Mouse (Mus musculus): ENCODE measurements at regions not wholly inside any gene's neighbourhood (a gene's known extent, or its start where the extent isn't known, plus 50 kb on each side); places are given as distances from the start of the nearest gene placed in this dataset.

DNA sequence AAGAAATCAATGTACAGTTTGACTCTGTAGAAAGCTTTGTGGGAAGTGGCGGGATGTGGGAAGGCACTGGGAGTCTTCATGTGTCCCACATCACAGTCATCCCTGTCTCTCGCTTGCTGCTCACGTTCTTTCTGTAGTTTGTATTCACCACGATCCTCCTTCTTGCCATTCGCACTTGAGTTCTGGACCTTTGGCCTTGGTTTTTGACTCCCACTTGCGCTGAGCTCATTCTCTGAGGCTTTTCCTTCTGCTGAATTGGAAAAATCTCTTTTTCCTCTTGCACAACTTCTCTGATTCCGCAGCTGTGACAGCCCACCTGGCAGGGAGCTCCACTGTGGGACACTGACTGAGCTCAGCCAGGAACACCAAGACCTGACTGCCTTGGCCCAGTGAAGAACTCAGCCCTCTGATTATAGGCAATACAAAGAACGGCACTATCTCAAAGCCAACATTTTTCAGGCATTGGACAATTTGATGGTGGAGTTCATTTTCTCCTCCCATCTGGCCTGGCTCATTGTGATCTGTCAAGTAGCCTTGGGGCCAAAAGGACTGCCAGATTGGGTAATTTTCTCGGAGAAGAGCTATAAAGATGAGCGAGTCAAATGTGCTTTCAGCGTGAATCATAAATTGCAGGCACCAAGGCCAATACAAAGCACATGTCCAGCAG lies 299.9 kb downstream of the Plpp3 start:
- TF ChIP-seq POLR2A (IDR thresholded peaks at IDR 0.05; ENCODE audit: control insufficient read depth in 1 of 2, insufficient read depth in 1 of 2, low read depth in 1 of 2, low read length in 2 of 2, poor library complexity in 1 of 2) (no peak), CTCF (IDR thresholded peaks at IDR 0.05 in 2 of 3, conservative IDR thresholded peaks at IDR 0.05 in 1 of 3; ENCODE audit: control insufficient read depth in 1 of 3, insufficient read depth in 1 of 3, low read depth in 2 of 3, low read length in 3 of 3, poor library complexity in 1 of 3, severe bottlenecking in 1 of 3) (no peak), NELFE (IDR thresholded peaks at IDR 0.05; ENCODE audit: low read depth, low read length) (no peak), TCF12 (IDR thresholded peaks at IDR 0.05; ENCODE audit: low read depth, low read length) (no peak), CHD1 (IDR thresholded peaks at IDR 0.05; ENCODE audit: low read depth, low read length) (no peak), EP300 (IDR thresholded peaks at IDR 0.05; ENCODE audit: low read depth in 1 of 2, low read length in 2 of 2) (no peak), SIN3A (IDR thresholded peaks at IDR 0.05; ENCODE audit: low read length) (no peak), NRF1 (IDR thresholded peaks at IDR 0.05; ENCODE audit: insufficient read depth, low read depth, low read length, poor library complexity, severe bottlenecking) (no peak), CHD2 (IDR thresholded peaks at IDR 0.05; ENCODE audit: low read length) (no peak), MAFK (IDR thresholded peaks at IDR 0.05; ENCODE audit: borderline replicate concordance, low read depth, low read length) (no peak), GATA1 (IDR thresholded peaks at IDR 0.05; ENCODE audit: low read depth, low read length) (no peak)
